Mouse (Mus musculus) brain, embryonic 14.5 days (tissue): ENCODE results near the gene Ung. TPM values are rescaled to one million over a fixed set of nuclear protein-coding genes. Genes with fewer than 3 reads are reported as not detected.

Experiments
- DNase-seq: peaks from one replicate; pipeline ENCODE4 v3.0.0-alpha.2; 2011; ENCODE audit warnings: low read depth
- CTCF ChIP-seq: fragments of 200-500 bp; IDR thresholded peaks from 2 replicates; pipeline ENCODE4 v1.5.1; 2012; ENCODE audit warnings: inconsistent platforms, mild to moderate bottlenecking, moderate library complexity, borderline replicate concordance; ENCODE audit not compliant: insufficient read depth, insufficient read length; ENCODE audit errors: extremely low read depth
- POLR2A ChIP-seq: fragments of 200-500 bp; IDR thresholded peaks from 2 replicates; pipeline ENCODE4 v1.6.1; 2012; ENCODE audit warnings: mild to moderate bottlenecking, inconsistent platforms, borderline replicate concordance; ENCODE audit not compliant: poor library complexity, insufficient read depth, insufficient read length, severe bottlenecking; ENCODE audit errors: extremely low read depth
- polyA plus RNA-seq: library from polyadenylated mRNA; depleted of rRNA; stranded (reverse); fragments of >200 nt; gene quantifications from 2 replicates; pipeline ENCODE4 v1.2.3, GENCODE M21; 2012

The Ung gene
- polyA plus RNA-seq, 1 experiment, result 8.8 TPM

DNA sequence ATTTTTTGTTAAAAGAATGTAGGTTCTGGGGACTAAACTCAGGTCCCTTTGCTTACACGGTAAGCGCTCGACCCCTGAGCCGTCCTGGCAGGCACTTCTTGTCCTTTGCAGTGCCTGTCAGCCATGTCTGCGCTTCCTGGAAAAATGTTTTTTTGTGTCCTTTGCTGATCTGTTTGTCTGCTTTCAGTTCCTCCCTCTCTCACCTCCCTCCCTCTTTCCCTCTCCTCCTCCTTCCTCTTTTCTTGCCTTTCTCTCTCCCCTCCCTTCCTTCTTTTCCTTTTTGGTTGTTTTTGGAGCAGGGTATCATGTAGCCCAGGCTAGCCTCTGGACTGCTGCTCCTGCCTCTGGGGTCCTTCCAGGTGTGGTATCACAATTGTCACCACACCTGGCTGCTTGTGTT, 15.2 kb upstream of the Ung start:
- no peak for DNase-seq
- TF ChIP-seq POLR2A, result no peak
- no peak for TF ChIP-seq CTCF

DNA sequence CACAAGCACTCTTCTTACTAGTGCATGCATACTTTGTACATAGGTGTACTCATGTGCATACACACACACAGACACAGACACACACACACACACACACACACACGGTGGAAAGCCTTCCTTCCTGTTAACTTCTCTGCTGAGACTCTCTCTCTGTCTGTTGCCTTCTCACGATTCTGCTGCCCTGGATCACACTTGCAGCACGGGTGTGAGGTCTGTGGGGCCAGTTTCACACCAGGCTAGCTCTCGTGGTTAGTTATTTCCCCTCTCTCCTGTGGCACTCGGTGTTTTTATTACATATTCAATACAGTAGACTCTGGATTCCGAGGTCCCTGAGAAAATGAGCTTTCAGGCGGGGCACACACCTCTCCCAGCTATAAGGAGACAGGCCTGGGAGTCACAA, 13.6 kb upstream of the Ung start:
- TF ChIP-seq POLR2A (no peak), CTCF (no peak)
- DNase-seq, result no peak

DNA sequence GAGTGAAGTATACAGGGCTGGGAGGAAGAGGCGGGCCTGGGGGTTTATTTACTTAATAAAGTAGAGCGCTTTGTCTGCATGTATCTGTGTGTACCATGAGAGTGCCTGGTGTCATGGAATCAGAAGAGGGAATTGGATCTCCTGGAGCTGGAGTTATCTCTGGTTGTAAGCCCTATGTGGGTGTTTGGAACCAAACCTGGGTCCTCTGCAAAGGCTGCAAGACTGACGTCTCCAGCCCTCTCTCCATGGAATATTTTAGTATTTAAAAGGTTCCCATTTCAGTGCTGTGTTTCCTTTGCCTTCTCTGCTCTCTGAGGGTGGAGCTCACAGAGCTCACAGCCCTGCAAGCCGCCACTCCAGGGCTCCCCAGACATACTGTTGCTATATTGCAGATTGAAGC, 10.4 kb upstream of the Ung start:
- DNase-seq, result no peak
- TF ChIP-seq CTCF (no peak), POLR2A (no peak)

DNA sequence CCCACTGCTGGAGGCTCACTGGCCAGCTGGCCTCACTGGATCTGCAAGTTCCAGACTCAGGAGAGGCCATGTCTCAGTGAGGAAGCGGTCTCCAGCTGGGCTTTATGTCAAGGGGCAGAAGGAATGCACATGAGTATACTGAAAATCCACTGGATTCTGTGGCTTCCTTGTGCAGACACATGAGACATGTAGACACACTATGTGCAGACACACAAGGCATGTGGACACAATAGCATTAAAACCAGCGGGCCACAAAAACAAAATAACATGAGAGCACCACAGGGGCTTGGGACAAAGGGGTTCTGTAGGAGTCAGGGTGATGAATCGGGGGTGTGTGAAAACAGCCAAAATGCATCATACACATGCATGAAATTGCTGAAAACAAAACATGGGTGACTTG, 4.2 kb upstream of the Ung start:
- TF ChIP-seq POLR2A (no peak), CTCF (no peak)
- DNase-seq, result no peak

DNA sequence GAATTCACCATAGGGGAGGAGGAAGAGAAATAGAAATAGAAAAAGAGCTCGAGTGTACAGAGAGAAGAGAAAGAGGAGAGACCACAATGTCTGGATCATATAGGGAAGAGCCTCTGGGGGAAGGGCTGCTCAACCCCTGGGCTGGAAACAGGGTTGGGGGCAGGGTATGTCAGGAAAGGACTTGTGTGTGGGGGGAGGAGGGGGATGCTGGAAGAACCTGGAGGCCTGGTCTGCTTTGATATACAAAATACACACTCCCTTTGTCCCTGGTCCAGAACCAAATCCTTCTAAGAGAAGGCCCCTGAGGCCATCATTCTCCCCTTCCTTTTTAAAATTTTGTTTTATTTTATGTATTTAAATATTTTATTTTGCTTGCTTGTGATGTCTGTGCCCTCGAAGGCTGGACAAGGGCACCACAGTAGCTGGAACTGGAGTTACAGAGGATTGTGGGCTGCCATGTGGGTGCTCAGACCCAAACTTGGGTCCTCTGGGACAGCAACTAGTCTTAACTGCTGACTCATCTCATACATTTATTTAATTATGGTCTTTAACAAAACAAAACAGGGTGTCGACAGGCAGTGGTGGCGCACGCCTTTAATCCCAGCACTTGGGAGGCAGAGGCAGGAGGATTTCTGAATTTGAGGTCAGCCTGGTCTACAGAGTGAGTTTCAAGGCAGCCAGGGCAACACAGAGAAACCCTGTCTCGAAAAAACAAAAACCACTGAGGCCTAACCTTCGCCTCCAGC, 3.5 kb upstream of the Ung start:
- TF ChIP-seq CTCF, result no peak
- no peak for TF ChIP-seq POLR2A
- no peak for DNase-seq

DNA sequence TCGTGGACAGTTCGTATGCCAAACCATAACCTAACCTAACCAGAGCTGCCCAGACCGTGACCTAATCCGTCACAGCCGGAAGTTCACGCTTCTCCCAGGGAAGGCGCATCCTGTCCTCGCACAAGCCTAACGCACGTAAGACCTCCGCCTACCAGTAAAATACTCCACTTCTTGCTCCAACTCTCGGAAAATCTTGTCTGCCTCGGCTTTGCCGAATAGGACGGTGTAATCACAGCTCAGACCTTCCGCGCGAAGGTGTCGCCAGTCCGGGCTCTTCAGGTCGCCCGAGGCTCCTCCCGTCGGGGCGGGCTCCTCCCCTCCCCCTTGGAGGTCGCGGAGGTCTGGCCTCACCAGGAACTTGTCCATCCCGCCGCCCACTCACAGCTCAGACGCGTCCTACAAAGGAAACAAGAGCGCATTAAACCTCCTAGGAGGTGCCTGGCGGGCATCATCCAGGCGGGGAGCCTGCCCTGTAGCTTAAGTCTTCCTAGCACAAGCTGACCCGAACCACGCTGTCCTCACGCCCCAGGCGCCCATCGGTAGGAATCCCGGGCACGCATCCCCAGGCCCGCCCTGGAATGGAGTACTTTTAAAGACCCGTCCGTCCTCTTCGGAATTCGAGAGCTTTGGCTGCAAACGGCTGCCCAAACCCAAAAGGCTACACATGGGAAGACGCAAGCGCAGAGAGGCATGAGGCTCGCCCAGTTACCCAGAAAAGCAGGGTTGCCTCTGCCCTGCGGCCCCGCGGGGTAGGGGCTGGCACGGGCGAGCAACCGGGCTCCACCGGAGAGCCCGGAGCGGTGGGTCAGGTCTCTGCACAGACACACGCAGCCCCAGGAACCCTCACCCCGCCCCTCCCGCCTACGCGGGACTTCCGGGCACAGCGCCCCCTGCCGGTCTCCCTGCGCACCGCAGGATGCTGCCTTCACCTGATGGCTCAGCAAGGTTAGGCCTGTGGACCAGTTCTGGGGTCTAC, 2.5 kb upstream of the Ung start, which contains the start of gene Alkbh2:
Gene Alkbh2, minus strand, starts transcription at position 845 of the 976 bp plus-strand sequence.
- no peak for TF ChIP-seq POLR2A
- TF ChIP-seq CTCF, result peak; percentile 98
- peak; percentile 84 for DNase-seq

DNA sequence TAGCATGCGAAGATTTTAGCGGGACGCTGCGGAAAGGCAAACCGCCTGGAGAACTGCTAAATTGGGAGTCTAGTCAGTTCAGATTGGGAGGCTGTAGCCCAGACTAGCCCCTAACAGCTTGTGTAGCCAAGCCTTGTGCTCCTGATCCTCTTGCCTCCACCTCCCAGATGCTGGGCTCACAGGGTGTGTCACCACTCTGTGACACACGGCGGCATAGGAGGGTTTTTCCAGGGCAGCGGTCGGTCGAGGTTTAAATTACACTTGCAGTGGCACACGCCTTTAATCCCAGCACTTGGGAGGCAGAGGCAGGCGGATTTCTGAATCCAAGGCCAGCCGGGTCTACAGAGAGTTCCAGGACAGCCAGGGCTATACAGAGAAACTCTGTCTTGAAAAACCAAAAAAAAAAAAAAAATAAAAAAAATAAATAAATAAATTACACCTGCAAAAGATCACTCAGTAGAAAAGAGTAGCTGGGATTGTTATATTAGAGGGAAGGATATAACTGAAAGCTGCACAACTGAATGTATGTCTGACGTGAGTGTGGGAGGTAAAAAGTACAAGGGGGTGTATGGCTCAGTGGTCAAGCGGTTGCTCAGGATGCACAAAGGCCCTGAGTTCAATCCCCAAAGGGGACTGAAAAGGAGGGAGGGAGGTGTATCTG, 506 bp upstream of the Ung start:
- DNase-seq, result no peak
- TF ChIP-seq CTCF, result no peak
- TF ChIP-seq POLR2A, result no peak

DNA sequence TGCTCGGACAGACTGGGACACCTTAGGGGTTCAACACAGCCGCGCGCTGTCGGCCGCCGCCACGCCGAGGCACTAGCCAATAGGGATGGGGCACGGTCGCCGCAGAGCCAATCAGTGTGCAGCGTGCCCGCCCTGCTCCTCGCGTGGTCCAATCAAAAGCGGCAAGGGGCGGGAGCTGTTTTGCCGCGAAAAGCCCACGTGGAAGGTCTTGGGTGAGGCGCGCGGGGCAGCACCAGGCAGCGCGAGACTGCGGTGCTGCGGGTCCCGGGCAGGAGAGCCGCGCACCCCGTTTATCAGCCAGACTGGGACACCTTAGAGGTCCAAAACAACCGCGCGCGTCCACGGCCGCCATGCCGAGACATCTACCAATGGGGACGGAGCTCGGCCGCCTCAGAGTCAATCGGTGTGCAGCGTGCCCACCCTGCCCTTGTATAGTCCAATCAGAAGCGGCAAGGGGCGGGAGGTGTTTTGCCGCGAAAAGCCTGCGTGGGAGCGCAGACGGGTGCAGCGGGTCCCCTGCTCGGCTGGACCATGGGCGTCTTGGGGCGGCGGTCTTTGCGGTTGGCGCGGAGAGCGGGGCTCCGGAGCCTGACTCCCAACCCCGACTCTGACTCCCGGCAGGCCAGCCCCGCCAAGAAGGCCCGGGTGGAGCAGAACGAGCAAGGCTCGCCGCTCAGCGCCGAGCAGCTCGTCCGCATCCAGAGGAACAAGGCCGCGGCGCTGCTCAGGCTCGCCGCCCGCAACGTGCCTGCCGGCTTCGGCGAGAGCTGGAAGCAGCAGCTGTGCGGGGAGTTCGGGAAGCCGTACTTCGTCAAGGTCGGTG, 723 bp downstream of the Ung start:
- DNase-seq, result peak; percentile 97
- no peak for TF ChIP-seq CTCF
- no peak for TF ChIP-seq POLR2A

DNA sequence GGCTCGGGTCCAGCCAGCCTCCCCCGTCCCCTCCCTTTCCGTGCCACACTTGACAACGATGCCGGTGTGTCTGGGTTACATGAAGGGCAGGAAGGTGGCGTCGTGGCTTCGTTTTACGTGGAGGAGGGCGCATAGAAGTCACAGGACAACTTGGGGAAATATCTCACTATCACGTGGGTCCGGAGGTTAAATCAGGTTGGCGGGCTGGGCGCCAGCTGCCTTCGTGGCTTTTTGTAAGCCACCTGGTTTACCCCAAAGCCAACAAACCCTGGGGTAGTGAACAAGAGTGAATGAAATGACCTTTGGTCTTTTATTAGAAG, 1.3 kb downstream of the Ung start:
- peak; percentile 43 for DNase-seq
- TF ChIP-seq CTCF (no peak), POLR2A (no peak)

DNA sequence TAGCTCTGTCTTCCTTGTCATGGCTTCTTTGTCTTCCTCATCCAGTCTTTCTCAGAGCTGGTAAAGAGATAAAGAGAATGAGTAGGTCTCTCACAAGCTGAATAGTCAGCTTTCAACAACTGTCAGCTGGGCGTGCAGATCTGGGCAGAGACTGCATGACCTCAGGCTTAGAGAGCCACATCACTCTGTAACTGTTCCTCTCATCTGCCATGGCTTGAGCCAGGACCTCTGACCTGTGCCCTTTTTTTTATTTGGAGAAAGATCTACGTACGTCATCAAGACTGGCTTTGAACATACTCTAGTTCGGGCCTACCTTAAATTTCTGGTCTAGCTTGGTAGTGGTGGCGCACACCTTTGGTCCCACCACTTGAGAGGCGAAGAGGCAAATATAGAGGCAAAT, 2.7 kb downstream of the Ung start:
- TF ChIP-seq CTCF (no peak), POLR2A (no peak)
- no peak for DNase-seq
